Mouse (Mus musculus) CD8-positive naive resting alpha-beta T cell, adult 57 days (primary cell): ENCODE measurements around the gene Psmc6. TPM values are rescaled to one million over a fixed set of nuclear protein-coding genes. Genes with fewer than 3 reads are reported as not detected.

Source experiments
- total RNA-seq: library from RNA; stranded (reverse); gene quantifications from one replicate; pipeline ENCODE4 v1.2.4, GENCODE M21; 2023

The Psmc6 gene
- total RNA-seq = 96.3 TPM

DNA sequence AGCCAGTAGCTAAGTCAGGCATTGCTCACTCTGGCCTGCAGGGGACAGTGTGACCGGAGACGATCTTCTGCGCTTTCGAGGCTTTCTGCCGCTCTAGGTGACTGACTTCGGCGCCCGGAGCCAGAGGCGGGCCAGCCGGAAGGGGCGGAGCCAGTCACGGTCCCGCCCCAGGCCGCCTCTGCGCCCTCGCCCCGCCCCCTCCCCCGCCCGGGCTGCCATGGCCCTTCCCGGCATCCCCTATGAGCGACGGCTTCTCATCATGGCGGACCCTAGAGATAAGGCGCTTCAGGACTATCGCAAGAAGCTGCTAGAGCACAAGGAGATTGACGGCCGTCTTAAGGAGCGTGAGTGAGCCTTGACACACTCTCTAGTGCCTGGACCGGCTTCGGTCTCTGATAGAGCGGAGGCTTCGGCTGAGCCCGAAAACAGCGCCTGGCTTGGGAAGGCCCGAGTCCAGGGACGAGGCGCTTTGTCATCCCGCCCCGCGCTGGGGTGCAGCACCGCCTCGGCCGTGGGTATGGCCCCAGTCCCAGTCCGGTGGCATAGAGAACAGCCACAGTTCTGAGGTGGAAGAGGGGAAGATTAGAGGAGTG, at the start of gene Psmc6:
Gene Psmc6, plus strand, starts transcription at position 200 of the 593 bp plus-strand sequence.

GRCm38 (mm10) chr14:45318426-45319236, 11.0 kb upstream of the Psmc6 start, which contains the start of gene Ero1l:
Ero1l (minus strand) TSS chr14:45318771.

GRCm38 (mm10) chr14:45350931-45351859, 21.6 kb downstream of the Psmc6 start, which contains the start of gene Styx:
Styx (plus strand) TSS chr14:45351093.

Other genes starting within 250 kb of the Psmc6 start
- gene Gpr137c, start 110.1 kb upstream of the Psmc6 start, total RNA-seq = 12.8 TPM
- gene Txndc16, start 109.5 kb upstream of the Psmc6 start, total RNA-seq = 41.6 TPM
- 26.9 TPM for gene Ero1l, start 11.0 kb upstream of the Psmc6 start, total RNA-seq
- 32.6 TPM for gene Styx, start 21.3 kb downstream of the Psmc6 start, total RNA-seq
- 20.9 TPM for gene Gnpnat1, start 75.1 kb downstream of the Psmc6 start, total RNA-seq
- not detected for gene Fermt2, start 200.3 kb downstream of the Psmc6 start, total RNA-seq